Mouse (Mus musculus): ENCODE measurements at regions not wholly inside any gene's neighbourhood (a gene's known extent, or its start where the extent isn't known, plus 50 kb on each side); places are given as distances from the start of the nearest gene placed in this dataset.
A peak's percentile ranks its signal among the peaks of the same experiment; 100 is the strongest.

DNA sequence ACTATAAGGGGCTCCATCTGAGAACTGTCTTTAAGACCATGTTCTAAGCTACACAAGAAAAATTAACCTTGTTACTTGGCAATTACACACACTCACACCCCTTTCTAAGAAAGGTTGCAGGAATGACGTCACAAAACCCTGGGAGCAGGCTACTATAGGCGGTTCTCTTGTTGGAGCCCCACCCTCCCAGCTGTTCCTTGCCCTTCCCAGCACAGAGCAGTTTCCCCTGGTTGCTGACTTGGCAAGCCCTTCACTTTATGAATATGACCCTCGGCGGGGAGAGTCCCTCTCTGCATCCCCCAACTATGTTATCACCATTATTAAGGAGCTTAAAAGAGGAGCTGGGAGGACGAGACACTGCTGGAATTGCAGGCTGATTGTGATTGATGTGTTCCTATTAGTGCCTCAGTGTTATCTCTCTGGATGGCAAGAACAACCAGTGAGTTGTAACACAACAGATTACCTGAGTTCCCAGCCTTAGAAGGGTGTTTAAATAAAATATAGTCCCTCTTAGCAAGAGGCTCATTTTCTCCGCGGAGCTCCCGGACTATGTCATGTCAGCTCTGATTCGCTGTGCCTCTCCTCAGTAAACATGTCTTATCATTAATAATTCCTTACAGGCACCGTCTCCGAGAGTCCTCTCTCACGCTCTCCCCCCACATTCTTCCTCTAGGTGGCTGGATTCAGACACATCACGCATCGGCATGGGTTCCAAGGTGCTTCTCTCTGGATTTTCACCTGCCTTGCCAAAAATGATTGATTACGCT, 105.7 kb downstream of the Insig2 start:
- Histone ChIP-seq H3K9me3 (replicated peaks) (no peaks in the 10 kb centered on the region), H3K4me1 (no peaks in the 10 kb centered on the region), H3K27me3 (0 out of 2 replicates have a peak, but pooled peaks cover 3% of the 10 kb centered on the region), H3K27ac (peak overlapping the region; percentile 26; the same call in 1 of the 2 replicates), H3K4me3 (no peak overlapping the region), H3K4me2 (replicated peaks) (no peak overlapping the region), H3K9ac (no peak overlapping the region), H3K36me3 (no peaks in the 10 kb centered on the region)
- 63% methylated on average over 15 of the region's 15 CpGs for WGBS
- peak; percentile 75 for ATAC-seq (ENCODE audit: low FRiP score)

DNA sequence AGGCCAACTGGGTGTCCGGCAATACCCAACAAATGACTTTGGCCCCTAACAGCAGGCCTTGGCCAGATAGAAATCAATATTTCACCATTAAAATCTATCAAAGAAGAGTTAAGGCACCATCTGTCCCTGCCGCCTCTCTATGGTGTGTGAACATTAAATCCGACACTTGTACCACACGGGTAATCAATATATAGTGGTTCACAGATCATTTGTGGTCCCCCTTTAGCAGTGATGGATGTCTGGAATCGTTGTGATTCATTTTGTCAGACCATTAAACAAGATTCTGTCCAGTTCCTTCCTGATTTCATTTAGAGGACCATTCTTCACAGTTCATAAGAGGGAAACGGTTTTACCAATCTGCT, 105.2 kb downstream of the Insig2 start:
- Histone ChIP-seq H3K36me3 (no peaks in the 10 kb centered on the region), H3K4me1 (no peaks in the 10 kb centered on the region), H3K9ac (no peak overlapping the region), H3K27ac (peak overlapping the region; percentile 26; the same call in 1 of the 2 replicates), H3K9me3 (replicated peaks) (no peaks in the 10 kb centered on the region), H3K4me2 (replicated peaks) (no peak overlapping the region), H3K27me3 (0 out of 2 replicates have a peak, but pooled peaks cover 3% of the 10 kb centered on the region), H3K4me3 (no peak overlapping the region)
- peak; percentile 67 for ATAC-seq (ENCODE audit: low FRiP score)
- 71% methylated on average over 6 of the region's 6 CpGs for WGBS

DNA sequence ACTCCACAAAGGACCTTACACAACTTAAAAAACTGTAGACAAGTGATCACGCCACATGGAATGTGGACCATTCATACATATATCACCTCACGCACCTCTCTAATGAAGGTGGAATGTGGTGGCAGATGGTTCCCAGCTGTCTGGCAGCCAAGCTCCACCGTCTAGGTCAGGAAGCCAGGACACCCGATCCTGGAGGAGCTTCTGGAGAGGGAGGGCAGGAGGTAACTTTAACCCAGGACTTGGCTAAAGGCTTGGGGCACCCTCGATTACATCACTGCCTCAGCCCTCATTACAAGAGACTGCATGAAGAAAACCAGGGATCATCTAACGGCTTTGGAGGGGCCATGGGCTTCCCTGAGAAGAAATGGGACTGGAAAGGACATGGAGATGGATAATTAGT, 88.8 kb downstream of the Insig2 start:
- no peak for ATAC-seq (ENCODE audit: low FRiP score)
- 67% methylated on average over 6 of the region's 6 CpGs for WGBS
- Histone ChIP-seq H3K4me3 (no peak overlapping the region), H3K4me1 (no peaks in the 10 kb centered on the region), H3K27me3 (no peaks in the 10 kb centered on the region), H3K9me3 (replicated peaks) (no peaks in the 10 kb centered on the region), H3K27ac (no peak overlapping the region), H3K36me3 (no peaks in the 10 kb centered on the region), H3K4me2 (replicated peaks) (no peak overlapping the region), H3K9ac (no peak overlapping the region)

DNA sequence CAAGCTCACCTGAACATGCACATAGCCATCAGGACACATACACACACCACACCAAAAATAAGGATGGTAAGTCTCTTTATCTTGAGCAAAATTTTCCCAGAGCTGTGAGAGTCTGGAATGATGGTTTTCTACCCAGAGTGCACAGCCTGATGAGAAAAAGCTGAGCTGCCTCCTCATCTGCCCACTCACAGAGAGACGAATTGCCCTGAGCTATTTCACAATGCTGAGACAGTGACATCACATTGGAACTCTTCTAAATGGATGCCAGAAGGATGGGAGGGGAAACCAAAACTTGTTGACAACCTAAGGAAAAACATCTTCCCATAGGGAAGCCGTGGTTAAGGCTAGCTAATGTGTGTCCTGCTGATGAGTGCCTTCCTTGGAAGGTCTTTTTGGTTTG, 84.8 kb downstream of the Insig2 start:
- ATAC-seq (ENCODE audit: low FRiP score), result no peak
- H3K27ac ChIP-seq, result no peak overlapping the region
- H3K9me3 ChIP-seq (replicated peaks), result no peaks in the 10 kb centered on the region
- H3K4me3 ChIP-seq, result no peak overlapping the region
- H3K4me1 ChIP-seq, result no peaks in the 10 kb centered on the region
- H3K9ac ChIP-seq, result no peak overlapping the region
- no peaks in the 10 kb centered on the region for H3K27me3 ChIP-seq
- H3K36me3 ChIP-seq, result no peaks in the 10 kb centered on the region
- H3K4me2 ChIP-seq (replicated peaks), result no peak overlapping the region
- WGBS, result 62% methylated on average over 2 of the region's 2 CpGs

DNA sequence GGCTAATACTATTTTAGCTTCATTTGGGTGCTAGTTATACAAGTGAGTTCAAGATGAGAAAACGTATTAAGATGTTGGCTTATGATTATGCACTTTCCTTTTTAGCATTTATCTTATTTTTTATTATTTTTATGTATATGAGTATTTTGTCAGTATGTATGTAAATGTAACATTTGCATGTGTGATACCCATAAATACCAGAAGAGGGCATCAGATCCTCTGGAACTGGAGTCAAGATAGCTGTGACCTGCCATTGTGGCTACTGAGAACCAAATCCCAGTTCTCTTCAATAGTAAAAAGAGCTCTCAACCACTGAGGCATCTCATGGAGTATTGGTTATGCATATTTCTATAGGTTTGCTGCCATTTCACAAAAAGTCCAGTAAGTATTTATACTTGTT, 83.3 kb downstream of the Insig2 start:
- Histone ChIP-seq H3K4me2 (replicated peaks) (no peak overlapping the region), H3K9me3 (replicated peaks) (no peaks in the 10 kb centered on the region), H3K27ac (no peak overlapping the region), H3K4me1 (no peaks in the 10 kb centered on the region), H3K27me3 (no peaks in the 10 kb centered on the region; the same call in 1 of the 2 replicates), H3K9ac (no peak overlapping the region), H3K4me3 (no peak overlapping the region), H3K36me3 (no peaks in the 10 kb centered on the region)
- no peak for ATAC-seq (ENCODE audit: low FRiP score)
- 72% methylated on average over 1 of the region's 1 CpGs for WGBS

DNA sequence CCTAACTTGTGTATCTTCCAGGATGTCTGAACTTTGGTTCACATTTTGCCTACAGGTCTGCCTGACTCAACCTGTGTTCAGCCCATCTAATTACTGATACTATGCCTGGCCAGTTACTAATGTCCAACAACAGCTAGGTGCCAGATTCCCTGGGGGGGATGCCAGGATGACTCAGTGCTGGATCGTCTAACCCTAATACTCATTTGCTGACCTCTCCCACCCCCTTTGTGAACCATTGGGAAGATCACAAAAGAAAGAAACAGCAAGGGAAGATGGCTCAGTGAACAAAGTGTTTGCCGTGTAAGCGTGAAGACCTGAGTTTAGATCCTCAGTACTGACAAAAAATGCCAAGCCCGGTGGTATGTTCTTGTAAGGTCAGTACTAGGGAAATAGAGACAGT, 81.7 kb downstream of the Insig2 start:
- Histone ChIP-seq H3K4me3 (no peak overlapping the region), H3K27ac (no peak overlapping the region), H3K9me3 (replicated peaks) (no peaks in the 10 kb centered on the region), H3K27me3 (no peaks in the 10 kb centered on the region; the same call in 1 of the 2 replicates), H3K9ac (no peak overlapping the region), H3K4me2 (replicated peaks) (no peak overlapping the region), H3K36me3 (no peaks in the 10 kb centered on the region), H3K4me1 (no peaks in the 10 kb centered on the region)
- ATAC-seq (ENCODE audit: low FRiP score), result no peak
- WGBS, result 75% methylated on average over 4 of the region's 4 CpGs

DNA sequence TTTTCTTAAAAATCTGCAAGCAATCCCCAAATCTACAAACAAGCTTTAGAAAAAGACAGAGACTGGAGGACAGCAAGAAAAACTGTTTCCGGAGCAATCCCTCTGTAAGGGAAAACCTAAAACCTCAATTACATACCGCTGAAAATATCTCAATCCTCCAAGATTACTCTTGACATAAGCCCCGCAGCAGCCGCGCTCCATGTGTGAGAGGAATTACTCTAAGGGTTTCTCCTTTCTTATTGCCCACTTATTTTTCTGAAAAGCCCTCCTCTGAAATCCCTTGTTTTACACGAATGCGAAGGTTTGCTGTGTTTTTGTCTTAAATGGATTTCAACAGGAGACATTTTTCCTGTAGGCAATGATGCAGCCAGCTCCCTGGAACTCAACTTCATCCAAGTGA, 80.3 kb downstream of the Insig2 start:
- no peaks in the 10 kb centered on the region for H3K9me3 ChIP-seq (replicated peaks)
- H3K27ac ChIP-seq, result no peak overlapping the region
- H3K4me3 ChIP-seq, result no peak overlapping the region
- H3K9ac ChIP-seq, result no peak overlapping the region
- H3K27me3 ChIP-seq, result no peaks in the 10 kb centered on the region; the same call in 1 of the 2 replicates
- H3K4me1 ChIP-seq, result no peaks in the 10 kb centered on the region
- H3K36me3 ChIP-seq, result no peaks in the 10 kb centered on the region
- H3K4me2 ChIP-seq (replicated peaks), result no peak overlapping the region
- no peak for ATAC-seq (ENCODE audit: low FRiP score)
- WGBS, result 77% methylated on average over 7 of the region's 7 CpGs

DNA sequence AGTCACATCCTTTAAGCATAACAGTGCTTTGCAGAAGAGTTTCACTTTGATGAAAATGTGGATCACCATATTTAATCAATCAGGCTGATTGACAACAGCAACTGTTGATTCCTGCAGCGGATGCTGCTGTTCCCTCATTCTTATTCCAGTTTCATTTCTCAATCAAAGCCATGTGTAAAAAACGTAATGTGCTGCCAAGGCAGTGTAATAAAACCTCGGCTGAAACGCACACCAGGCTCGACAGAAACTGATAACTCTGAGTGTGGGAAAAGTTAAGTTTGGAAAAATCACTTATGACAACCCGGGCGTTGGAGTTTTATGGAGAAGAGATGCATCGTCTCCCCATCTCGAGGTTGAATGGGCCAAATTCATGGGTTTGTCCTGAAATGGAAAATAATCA, 78.2 kb downstream of the Insig2 start:
- no peak overlapping the region for H3K27ac ChIP-seq
- H3K4me2 ChIP-seq (replicated peaks), result no peak overlapping the region
- 79% methylated on average over 9 of the region's 9 CpGs for WGBS
- no peak for ATAC-seq (ENCODE audit: low FRiP score)
- no peaks in the 10 kb centered on the region; the same call in 1 of the 2 replicates for H3K27me3 ChIP-seq
- no peaks in the 10 kb centered on the region for H3K9me3 ChIP-seq (replicated peaks)
- no peaks in the 10 kb centered on the region for H3K36me3 ChIP-seq
- no peak overlapping the region for H3K4me3 ChIP-seq
- no peaks in the 10 kb centered on the region for H3K4me1 ChIP-seq
- H3K9ac ChIP-seq, result no peak overlapping the region

All from hindbrain, embryonic 12.5 days (tissue).